Mouse (Mus musculus) urinary bladder, postnatal 25 days (tissue): ENCODE measurements around the gene Gm2075.
"Not testable (repeated sequence)": the region's sequence is repeated elsewhere in the genome, so short reads cannot be mapped to it uniquely, and the experiment has no call there.

ENCODE experiments used
- DNase-seq: peaks from one replicate; pipeline ENCODE4 v3.0.0; 2022; ENCODE audit warnings: low spot score

The Gm2075 gene

DNA sequence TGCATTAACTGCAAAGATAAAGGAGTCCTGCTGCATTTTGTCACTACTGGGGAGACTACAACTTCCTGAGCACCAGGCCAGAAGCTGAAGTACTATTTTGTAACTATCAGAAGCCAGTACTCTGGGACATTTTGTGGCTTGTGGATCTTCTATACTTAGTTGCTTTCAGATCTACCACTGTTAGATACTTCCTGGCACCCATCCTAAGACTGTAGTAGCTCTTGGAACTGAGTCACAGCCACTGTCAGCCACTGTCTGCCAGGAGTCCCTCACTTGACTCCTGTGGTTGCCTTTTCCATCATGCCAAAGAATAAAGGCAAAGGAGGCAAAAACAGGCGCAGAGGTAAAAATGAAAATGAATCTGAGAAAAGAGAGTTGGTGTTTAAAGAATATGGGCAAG lies at the start of gene Gm2075:
TSS of gene Gm2075 (plus strand) at position 301 of the 400 bp plus-strand sequence.
- DNase-seq = not testable (repeated sequence)

DNA sequence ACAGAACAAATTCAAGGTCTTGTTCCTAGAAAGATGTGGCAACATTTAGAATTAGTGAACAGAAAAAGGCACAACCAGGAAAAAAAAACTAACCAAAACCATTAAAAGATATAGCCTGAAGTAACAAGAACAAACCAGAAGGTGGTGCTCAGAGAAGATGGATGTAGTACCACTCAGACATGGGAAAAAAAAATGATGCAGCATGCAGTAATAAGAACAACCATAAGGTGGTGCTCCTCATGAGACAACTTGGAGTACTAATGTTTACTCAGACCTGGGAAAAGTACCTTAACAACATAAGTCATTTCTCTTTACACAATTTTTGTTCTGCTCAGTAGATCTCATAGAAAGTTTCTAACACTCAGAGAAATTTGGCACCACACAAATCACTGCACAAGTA lies 27.6 kb upstream of the Gm2075 start:
- not testable (repeated sequence) for DNase-seq

DNA sequence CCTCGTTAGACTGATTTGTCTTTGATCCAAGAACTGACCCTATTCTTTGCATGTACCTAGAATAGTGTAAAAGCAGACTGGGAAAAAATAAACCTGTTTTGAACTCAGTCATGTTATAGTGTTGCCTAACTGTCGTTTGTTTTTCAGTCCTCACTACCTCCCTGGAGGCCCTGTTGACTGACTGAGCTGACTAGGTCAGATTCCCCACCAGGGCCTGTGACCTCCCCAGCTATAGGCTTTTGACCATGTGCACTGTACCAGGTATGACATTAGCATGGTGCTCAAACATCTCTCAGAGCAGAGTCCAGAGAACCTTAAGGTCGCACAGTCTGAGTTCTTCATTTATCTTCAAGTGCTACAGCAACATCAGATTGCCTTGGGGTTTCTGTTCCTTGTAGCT lies 7.5 kb upstream of the Gm2075 start:
- not testable (repeated sequence) for DNase-seq

DNA sequence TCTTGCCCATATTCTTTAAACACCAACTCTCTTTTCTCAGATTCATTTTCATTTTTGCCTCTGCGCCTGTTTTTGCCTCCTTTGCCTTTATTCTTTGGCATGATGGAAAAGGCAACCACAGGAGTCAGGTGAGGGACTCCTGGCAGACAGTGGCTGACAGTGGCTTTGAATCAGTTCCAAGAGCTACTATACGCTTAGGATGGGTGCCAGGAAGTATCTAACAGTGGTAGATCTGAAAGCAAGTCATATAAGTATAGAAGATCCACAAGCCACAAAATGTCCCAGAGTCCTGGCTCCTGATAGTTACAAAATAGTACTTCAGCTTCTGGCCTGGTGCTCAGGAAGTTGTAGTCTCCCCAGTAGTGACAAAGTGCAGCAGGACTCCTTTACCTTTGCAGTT lies 7.0 kb downstream of the Gm2075 start, which contains the start of gene Gm6803:
TSS of gene Gm6803 (minus strand) at position 101 of the 400 bp plus-strand sequence.
- DNase-seq = not testable (repeated sequence)

DNA sequence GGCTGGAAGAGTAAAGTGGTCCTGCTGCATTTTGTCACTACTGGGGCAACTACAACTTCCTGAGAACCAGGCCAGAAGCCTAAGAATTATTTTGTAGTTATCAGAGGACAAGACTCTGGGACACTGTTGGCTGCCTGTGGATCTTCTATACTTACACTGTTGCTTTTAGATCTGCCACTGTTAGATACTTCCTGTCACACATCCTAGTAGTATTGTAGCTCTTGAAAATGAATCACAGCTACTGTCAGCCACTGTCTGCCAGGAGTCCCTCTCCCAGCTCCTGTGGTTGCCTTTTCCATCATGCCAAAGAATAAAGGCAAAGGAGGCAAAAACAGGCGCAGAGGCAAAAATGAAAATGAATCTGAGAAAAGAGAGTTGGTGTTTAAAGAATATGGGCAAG lies 15.1 kb downstream of the Gm2075 start, which contains the start of gene Gm2056:
TSS of gene Gm2056 (plus strand) at position 301 of the 400 bp plus-strand sequence.
- DNase-seq = not testable (repeated sequence)

DNA sequence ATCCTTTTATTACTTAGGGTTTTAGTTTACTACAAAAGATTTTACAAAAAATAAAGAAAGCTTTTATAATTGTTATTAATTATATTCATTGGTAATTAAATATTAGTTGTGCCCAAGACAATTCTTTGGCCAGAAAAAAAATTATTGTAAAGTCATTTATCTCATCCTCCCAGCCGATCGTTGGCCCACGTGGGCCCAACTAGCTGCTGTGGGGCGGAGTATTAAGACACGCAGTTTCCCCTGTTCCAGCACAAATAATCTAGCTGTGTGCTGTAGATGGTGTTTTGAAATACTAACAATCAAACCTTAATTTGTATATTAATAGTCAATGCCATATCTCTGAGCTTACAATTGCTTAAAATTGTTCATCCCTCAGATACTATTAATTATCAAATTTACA lies 20.6 kb downstream of the Gm2075 start:
- DNase-seq = not testable (repeated sequence)

DNA sequence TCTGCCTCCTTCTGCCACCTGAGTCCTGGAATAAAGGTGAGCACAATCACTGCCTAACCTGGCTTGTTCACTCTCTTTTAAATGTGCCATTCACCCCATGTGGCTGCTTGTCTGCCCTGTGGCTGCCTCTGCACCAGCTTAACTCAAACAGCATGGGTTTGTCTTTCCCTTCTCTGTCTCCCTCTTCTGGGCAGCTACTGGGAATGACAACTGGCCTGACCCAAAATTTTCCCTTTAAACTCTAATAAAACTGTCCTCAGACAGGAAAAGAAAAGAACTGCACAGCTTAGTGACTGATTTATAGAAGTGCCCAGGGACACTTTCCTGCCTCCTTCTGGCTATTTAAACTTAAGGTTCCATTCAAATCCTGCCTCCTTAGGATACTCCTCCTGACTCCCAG lies 27.4 kb downstream of the Gm2075 start:
- DNase-seq = not testable (repeated sequence)

DNA sequence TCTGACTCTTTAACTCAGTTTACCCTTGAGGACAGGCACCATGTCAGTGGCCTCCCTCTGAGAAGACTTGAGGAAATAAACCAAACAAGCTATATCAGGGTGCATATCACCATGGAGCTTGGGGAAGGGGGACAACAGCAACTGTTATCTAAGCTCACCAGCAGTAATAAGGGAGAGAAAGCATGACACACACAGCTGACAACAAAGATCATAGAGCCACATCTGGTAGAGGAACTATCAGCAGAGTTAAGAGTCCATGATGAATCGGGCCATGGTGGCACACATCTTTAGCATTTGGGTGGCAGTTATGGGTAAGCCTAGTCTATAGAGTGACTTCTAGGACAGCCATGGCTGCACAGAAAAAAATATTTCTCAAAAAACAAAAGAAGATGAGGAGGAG lies 28.1 kb downstream of the Gm2075 start:
- not testable (repeated sequence) for DNase-seq

DNA sequence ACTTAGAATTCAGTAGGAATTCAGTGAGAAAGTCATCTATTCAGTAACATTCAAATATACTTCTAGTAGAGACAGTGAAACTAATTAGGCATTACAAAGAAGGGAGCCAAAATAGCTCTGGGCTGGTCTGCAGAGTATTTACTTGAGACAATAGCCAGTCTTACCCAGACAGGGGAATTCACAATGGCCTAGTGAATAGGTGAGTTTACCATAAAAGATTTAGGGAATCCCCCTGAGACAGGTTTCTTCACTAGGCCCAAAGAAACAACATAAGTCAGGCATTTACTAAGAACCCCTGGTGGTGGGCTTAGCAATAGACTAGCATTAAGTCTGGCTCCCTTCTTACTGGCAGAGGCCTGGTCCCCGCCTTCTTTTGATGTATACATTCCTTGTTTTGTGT lies 33.6 kb downstream of the Gm2075 start:
- not testable (repeated sequence) for DNase-seq
